Mouse (Mus musculus) forebrain, embryonic 16.5 days (tissue): Measurements from ENCODE around the gene 1700028K03Rik. TPM values are rescaled to one million over a fixed set of nuclear protein-coding genes. Genes with fewer than 3 reads are reported as not detected.

ENCODE experiments used
- ATAC-seq: fragments of 200-750 bp; cut with Nextera tagmentation; 2 replicates; pipeline ENCODE4 v1.8.0; 2017; ENCODE audit warnings: mild to moderate bottlenecking, moderate library complexity
- H3K27ac ChIP-seq: fragments of 300-500 bp; sonication (generic); 2 replicates; pipeline ENCODE4 v1.5.1; 2014; ENCODE audit warnings: low read length, control low read depth
- H3K27me3 ChIP-seq: fragments of 300-500 bp; sonication (generic); replicated peaks from 2 replicates; pipeline ENCODE4 v1.6.1; 2014; ENCODE audit warnings: low read length; ENCODE audit not compliant: control insufficient read depth, insufficient read depth
- H3K36me3 ChIP-seq: fragments of 300-500 bp; sonication (generic); 2 replicates; pipeline ENCODE4 v1.6.1; 2014; ENCODE audit not compliant: control insufficient read depth, insufficient read depth
- H3K4me1 ChIP-seq: fragments of 300-500 bp; sonication (generic); replicated peaks from 2 replicates; pipeline ENCODE4 v1.6.1; 2014; ENCODE audit warnings: low read length; ENCODE audit not compliant: control insufficient read depth, insufficient read depth
- H3K4me2 ChIP-seq: fragments of 300-500 bp; sonication (generic); 2 replicates; pipeline ENCODE4 v1.6.1; 2014; ENCODE audit warnings: mild to moderate bottlenecking, low read length, control low read depth
- H3K4me3 ChIP-seq: fragments of 300-500 bp; sonication (generic); replicated peaks from 2 replicates; pipeline ENCODE4 v1.5.1; 2014; ENCODE audit warnings: mild to moderate bottlenecking, low read length, control low read depth
- H3K9ac ChIP-seq: fragments of 300-500 bp; sonication (generic); replicated peaks from 2 replicates; pipeline ENCODE4 v1.6.1; 2014; ENCODE audit warnings: low read depth, low read length, control low read depth
- H3K9me3 ChIP-seq: fragments of 300-500 bp; sonication (generic); 2 replicates; pipeline ENCODE4 v1.6.1; 2016; ENCODE audit warnings: low read length; ENCODE audit not compliant: control insufficient read depth
- WGBS: fragments of 180-500 bp; shearing (Covaris S2); extraction: QIAGEN DNeasy Blood & Tissue Kit; methylation state at CpG from one replicate; pipeline ENCODE4 v1.1.7; 2014; 5-methylcytosine and 5-hydroxymethylcytosine counted together
- polyA plus RNA-seq: library from polyadenylated mRNA; unstranded; fragments of >200 nt; fragmentation: Nextera tagmentation; extraction: Ambion mirVana; gene quantifications from 2 replicates; pipeline ENCODE4 v1.2.1, GENCODE M21; 2015

1700028K03Rik gene
- polyA plus RNA-seq, 1 experiment from 2014 or later: 0.25 TPM

- H3K4me1 ChIP-seq: peaks cover 11% of the 10 kb centered on the region
- peak within 1 kb of the TSS; percentile 79 for H3K4me3 ChIP-seq
- H3K4me2 ChIP-seq: peak within 1 kb of the TSS; percentile 71
- H3K9ac ChIP-seq: peak within 1 kb of the TSS; percentile 83
- H3K9me3 ChIP-seq: no peaks in the 10 kb centered on the region
- H3K27me3 ChIP-seq: no peaks in the 10 kb centered on the region
- H3K27ac ChIP-seq: peak within 1 kb of the TSS; percentile 85
- H3K36me3 ChIP-seq: no peaks in the 10 kb centered on the region; the same call in 1 of the 2 replicates
- WGBS: under 1% methylated on average over 49 of the region's 64 CpGs
- ATAC-seq: peak; percentile 97
These were observed 63.0 kb downstream of the 1700028K03Rik start, which contains the start of the genes Rpap2 and Glmn for GRCm38 (mm10) chr5:107597301-107598077. Gene Rpap2 (plus strand): TSS chr5:107597373. Gene Glmn (minus strand): TSS chr5:107597888.

DNA sequence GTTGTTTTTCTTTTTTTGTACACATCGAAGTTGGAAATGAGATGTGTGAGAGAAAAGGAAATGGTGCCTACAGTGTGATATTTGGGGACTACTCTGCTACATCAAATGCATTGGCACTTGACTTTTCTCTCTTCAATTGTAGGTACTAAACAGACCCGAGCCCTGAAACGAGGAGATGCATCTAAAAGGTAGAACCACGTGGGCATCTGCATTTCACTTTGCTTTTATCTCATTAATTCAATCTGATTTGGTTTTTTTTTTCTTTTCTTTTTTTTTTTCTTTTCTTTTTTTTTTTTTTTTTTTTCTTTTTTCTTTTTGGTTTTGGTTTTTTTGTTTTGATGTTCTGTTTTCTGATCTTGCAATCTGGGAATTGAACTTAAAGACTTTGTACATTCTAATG lies 63.9 kb downstream of the 1700028K03Rik start:
- peaks cover 11% of the 10 kb centered on the region for H3K4me1 ChIP-seq
- H3K36me3 ChIP-seq: peaks cover 2% of the 10 kb centered on the region; the same call in 1 of the 2 replicates
- peak overlapping the region; percentile 71 for H3K4me2 ChIP-seq
- H3K4me3 ChIP-seq: peak overlapping the region; percentile 79
- H3K27me3 ChIP-seq: no peaks in the 10 kb centered on the region
- 20% methylated on average over 4 of the region's 4 CpGs for WGBS
- no peaks in the 10 kb centered on the region for H3K9me3 ChIP-seq
- no peak overlapping the region; the same call in 1 of the 2 replicates for H3K27ac ChIP-seq
- no peak for ATAC-seq
- H3K9ac ChIP-seq: peak overlapping the region; percentile 83

Other genes starting within 250 kb of the 1700028K03Rik start
- gene Tgfbr3, start 245.1 kb upstream of the 1700028K03Rik start, polyA plus RNA-seq: 2.2 and 4.0 TPM in 2 replicates
- gene Brdt, start 203.6 kb upstream of the 1700028K03Rik start, polyA plus RNA-seq: 1.3 and 2.0 TPM in 2 replicates
- gene Ephx4, start 132.0 kb upstream of the 1700028K03Rik start, polyA plus RNA-seq: 8.0 and 10.5 TPM in 2 replicates
- not detected in 2 replicates for gene Lpcat2b, start 103.2 kb upstream of the 1700028K03Rik start, polyA plus RNA-seq
- 31.5 and 34.4 TPM in 2 replicates for gene Btbd8, start 96.7 kb upstream of the 1700028K03Rik start, polyA plus RNA-seq
- gene Gm42669, start 27.1 kb upstream of the 1700028K03Rik start, polyA plus RNA-seq: 0.32 and 0.68 TPM in 2 replicates
- 22.2 and 24.8 TPM in 2 replicates for gene Rpap2, start 62.7 kb downstream of the 1700028K03Rik start, polyA plus RNA-seq
- gene Glmn, start 63.2 kb downstream of the 1700028K03Rik start, polyA plus RNA-seq: 33.2 and 34.1 TPM in 2 replicates
- not detected in 2 replicates for gene Gfi1, start 191.3 kb downstream of the 1700028K03Rik start, polyA plus RNA-seq